Mouse (Mus musculus) erythroblast, embryonic 14.5 days (primary cell): ENCODE data around the gene Tagln3.

Experiments used
- GATA1 ChIP-seq: IDR thresholded peaks from 2 replicates; pipeline ENCODE4 v1.6.1; 2012; ENCODE audit warnings: low read length, inconsistent platforms, mixed read lengths
- TAL1 ChIP-seq: IDR thresholded peaks from 3 replicates; pipeline ENCODE4 v1.6.1; 2012; ENCODE audit warnings: low read length, inconsistent platforms, mixed read lengths

DNA sequence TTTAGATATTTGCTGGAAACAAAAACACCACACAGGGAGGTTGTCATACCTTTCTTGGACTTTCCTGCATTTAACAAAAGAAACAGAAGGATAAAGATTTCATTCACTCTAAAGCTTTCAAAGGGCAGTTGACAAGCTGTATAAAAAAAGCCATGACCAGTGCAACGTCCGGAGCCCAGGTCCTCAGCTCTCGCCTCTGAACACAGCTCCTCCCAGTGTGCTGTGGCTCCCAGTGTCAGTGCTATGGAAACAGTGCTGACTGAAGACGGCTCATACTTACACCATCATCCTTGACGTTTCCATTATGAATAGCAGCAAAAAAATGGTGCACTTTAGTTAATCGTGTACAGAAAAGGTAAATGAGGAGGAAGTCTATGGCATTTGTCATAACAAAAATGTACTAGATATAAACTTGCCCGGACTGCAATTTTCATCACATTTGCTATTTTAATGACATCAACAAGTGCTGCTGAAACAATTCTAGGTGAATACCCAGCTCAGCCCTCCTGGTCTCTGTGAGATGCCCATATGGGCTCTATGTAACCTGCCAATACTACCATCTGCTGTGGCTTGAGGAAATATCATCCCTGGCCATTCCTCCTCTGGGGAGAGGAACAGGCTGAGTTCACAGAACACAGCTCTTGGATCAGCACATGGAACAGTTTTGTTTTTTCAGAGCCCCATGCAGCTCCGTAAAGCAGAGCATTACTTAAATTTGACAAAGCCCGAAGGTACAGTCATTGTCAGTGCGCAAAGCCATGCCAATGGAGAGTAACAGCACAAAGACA is 43.6 kb upstream of the Tagln3 start:
- no peak for TF ChIP-seq TAL1
- TF ChIP-seq GATA1 = no peak
